Mouse (Mus musculus) midbrain, embryonic 11.5 days (tissue): ENCODE measurements around the gene Rapgef4. TPM values are rescaled to one million over a fixed set of nuclear protein-coding genes. Genes with fewer than 3 reads are reported as not detected.
"Not testable (repeated sequence)": the region's sequence is repeated elsewhere in the genome, so short reads cannot be mapped to it uniquely, and the experiment has no call there.

Experiments
- ATAC-seq: fragments of 200-750 bp; cut with Nextera tagmentation; 2 replicates; pipeline ENCODE4 v1.8.0; 2017; ENCODE audit warnings: moderate TSS enrichment, moderate library complexity; ENCODE audit not compliant: low FRiP score
- DNase-seq: peaks from one replicate; pipeline ENCODE4 v3.0.0; 2015; ENCODE audit warnings: low spot score; ENCODE audit errors: missing footprints
- H3K27ac ChIP-seq: fragments of 300-500 bp; sonication (generic); 2 replicates; pipeline ENCODE4 v1.5.1; 2014; ENCODE audit warnings: low read depth, low read length
- H3K27me3 ChIP-seq: fragments of 300-500 bp; sonication (generic); 2 replicates; pipeline ENCODE4 v1.6.1; 2014; ENCODE audit warnings: mild to moderate bottlenecking, low read length, moderate library complexity, mixed read lengths; ENCODE audit not compliant: control insufficient read depth, insufficient read depth
- H3K36me3 ChIP-seq: fragments of 300-500 bp; sonication (generic); 2 replicates; pipeline ENCODE4 v1.6.1; 2014; ENCODE audit warnings: mild to moderate bottlenecking, low read length, moderate library complexity, mixed read lengths; ENCODE audit not compliant: control insufficient read depth, insufficient read depth
- H3K4me1 ChIP-seq: fragments of 300-500 bp; sonication (generic); 2 replicates; pipeline ENCODE4 v1.6.1; 2014; ENCODE audit warnings: low read length; ENCODE audit not compliant: control insufficient read depth, insufficient read depth
- H3K4me2 ChIP-seq: fragments of 300-500 bp; sonication (generic); 2 replicates; pipeline ENCODE4 v1.6.1; 2014; ENCODE audit warnings: mild to moderate bottlenecking, moderate library complexity
- H3K4me3 ChIP-seq: fragments of 300-500 bp; sonication (generic); 2 replicates; pipeline ENCODE4 v1.5.1; 2014; ENCODE audit warnings: low read depth, low read length
- H3K9ac ChIP-seq: fragments of 300-500 bp; sonication (generic); 2 replicates; pipeline ENCODE4 v1.6.1; 2014; ENCODE audit warnings: low read length
- H3K9me3 ChIP-seq: fragments of 300-500 bp; sonication (generic); 2 replicates; pipeline ENCODE4 v1.6.1; 2016; ENCODE audit warnings: low read length; ENCODE audit not compliant: control insufficient read depth
- WGBS: fragments of 180-500 bp; shearing (Covaris S2); extraction: QIAGEN DNeasy Blood & Tissue Kit; methylation state at CpG from one replicate; pipeline ENCODE4 v1.1.7; 2014; 5-methylcytosine and 5-hydroxymethylcytosine counted together
- polyA plus RNA-seq: library from polyadenylated mRNA; unstranded; fragments of >200 nt; fragmentation: Nextera tagmentation; extraction: Ambion mirVana; gene quantifications from 2 replicates; pipeline ENCODE4 v1.2.1, GENCODE M21; 2014

Rapgef4 gene
- polyA plus RNA-seq, 1 experiment from 2014 or later, result 2.0 TPM

GRCm38 (mm10) chr2:72136486-72137264, 155.6 kb downstream of the Rapgef4 start:
- Histone ChIP-seq H3K27me3 (no peaks in the 10 kb centered on the region), H3K4me2 (no peak overlapping the region), H3K9me3 (no peaks in the 10 kb centered on the region), H3K9ac (no peak overlapping the region), H3K4me3 (no peak overlapping the region), H3K4me1 (no peaks in the 10 kb centered on the region), H3K27ac (no peak overlapping the region), H3K36me3 (no peaks in the 10 kb centered on the region)
- no peak for ATAC-seq
- 73% methylated on average over 9 of the region's 9 CpGs for WGBS
- DNase-seq, result no peak

GRCm38 (mm10) chr2:72139863-72140845, 159.1 kb downstream of the Rapgef4 start:
- WGBS, result 91% methylated on average over 14 of the region's 14 CpGs
- Histone ChIP-seq H3K9ac (no peak overlapping the region), H3K4me1 (no peaks in the 10 kb centered on the region), H3K36me3 (no peaks in the 10 kb centered on the region), H3K4me3 (no peak overlapping the region), H3K4me2 (no peak overlapping the region), H3K27ac (no peak overlapping the region), H3K27me3 (no peaks in the 10 kb centered on the region), H3K9me3 (no peaks in the 10 kb centered on the region)
- no peak for DNase-seq
- ATAC-seq, result no peak

- Histone ChIP-seq H3K27me3 (no peaks in the 10 kb centered on the region), H3K4me2 (no peak overlapping the region), H3K4me1 (no peaks in the 10 kb centered on the region), H3K4me3 (no peak overlapping the region), H3K9ac (no peak overlapping the region), H3K36me3 (no peaks in the 10 kb centered on the region), H3K27ac (no peak overlapping the region), H3K9me3 (no peaks in the 10 kb centered on the region)
- ATAC-seq (no peak), DNase-seq (no peak)
- WGBS, result 85% methylated on average over 8 of the region's 8 CpGs
Observed at GRCm38 (mm10) chr2:72141091-72141490, 160.1 kb downstream of the Rapgef4 start.

GRCm38 (mm10) chr2:72141732-72142131, 160.7 kb downstream of the Rapgef4 start:
- not testable (repeated sequence) for H3K36me3 ChIP-seq, H3K4me2 ChIP-seq, H3K27ac ChIP-seq, DNase-seq, H3K4me1 ChIP-seq, H3K9ac ChIP-seq, ATAC-seq, H3K27me3 ChIP-seq, H3K4me3 ChIP-seq, H3K9me3 ChIP-seq
- WGBS, result 95% methylated on average over 4 of the region's 4 CpGs

GRCm38 (mm10) chr2:72143413-72143812, 162.4 kb downstream of the Rapgef4 start:
- Histone ChIP-seq H3K9me3 (no peaks in the 10 kb centered on the region), H3K4me1 (0 out of 2 replicates have a peak, but pooled peaks cover 3% of the 10 kb centered on the region), H3K27me3 (no peaks in the 10 kb centered on the region), H3K27ac (no peak overlapping the region), H3K4me3 (no peak overlapping the region), H3K9ac (no peak overlapping the region), H3K36me3 (no peaks in the 10 kb centered on the region), H3K4me2 (no peak overlapping the region)
- DNase-seq (no peak), ATAC-seq (no peak)
- 90% methylated on average over 9 of the region's 9 CpGs for WGBS

GRCm38 (mm10) chr2:72144576-72145200, 163.6 kb downstream of the Rapgef4 start:
- ATAC-seq (no peak), DNase-seq (no peak)
- H3K36me3 ChIP-seq, result no peaks in the 10 kb centered on the region
- H3K9ac ChIP-seq, result no peak overlapping the region
- no peak overlapping the region for H3K4me2 ChIP-seq
- no peaks in the 10 kb centered on the region for H3K9me3 ChIP-seq
- H3K27me3 ChIP-seq, result no peaks in the 10 kb centered on the region
- WGBS, result 88% methylated on average over 7 of the region's 7 CpGs
- H3K4me1 ChIP-seq, result 0 out of 2 replicates have a peak, but pooled peaks cover 3% of the 10 kb centered on the region
- H3K4me3 ChIP-seq, result no peak overlapping the region
- H3K27ac ChIP-seq, result no peak overlapping the region

GRCm38 (mm10) chr2:72145281-72145875, 164.3 kb downstream of the Rapgef4 start:
- Histone ChIP-seq H3K27me3 (no peaks in the 10 kb centered on the region), H3K9me3 (no peaks in the 10 kb centered on the region), H3K4me2 (no peak overlapping the region), H3K9ac (no peak overlapping the region), H3K27ac (no peak overlapping the region), H3K4me3 (no peak overlapping the region), H3K4me1 (0 out of 2 replicates have a peak, but pooled peaks cover 3% of the 10 kb centered on the region), H3K36me3 (no peaks in the 10 kb centered on the region)
- ATAC-seq (no peak), DNase-seq (no peak)
- 90% methylated on average over 11 of the region's 11 CpGs for WGBS

- no peak overlapping the region for H3K4me3 ChIP-seq
- no peak overlapping the region for H3K27ac ChIP-seq
- H3K9ac ChIP-seq, result no peak overlapping the region
- no peaks in the 10 kb centered on the region for H3K9me3 ChIP-seq
- no peak overlapping the region for H3K4me2 ChIP-seq
- DNase-seq, result no peak
- H3K36me3 ChIP-seq, result no peaks in the 10 kb centered on the region
- H3K27me3 ChIP-seq, result no peaks in the 10 kb centered on the region
- no peak for ATAC-seq
- 0 out of 2 replicates have a peak, but pooled peaks cover 3% of the 10 kb centered on the region for H3K4me1 ChIP-seq
- 87% methylated on average over 10 of the region's 10 CpGs for WGBS
Observed at GRCm38 (mm10) chr2:72146061-72146460, 165.0 kb downstream of the Rapgef4 start.
